Mouse (Mus musculus) bone marrow macrophage, adult 2 months (primary cell): Measurements from ENCODE around the gene Plppr1. TPM values are rescaled to one million over a fixed set of nuclear protein-coding genes. Genes with fewer than 3 reads are reported as not detected.

Experiments used
- H3K27ac ChIP-seq: 2 replicates; pipeline ENCODE4 v1.5.1; 2012; ENCODE audit warnings: low read depth, low read length; ENCODE audit not compliant: insufficient read depth
- H3K4me1 ChIP-seq: 2 replicates; pipeline ENCODE4 v1.6.1; 2012; ENCODE audit warnings: low read length; ENCODE audit not compliant: control insufficient read depth, insufficient read depth
- H3K4me3 ChIP-seq: 2 replicates; pipeline ENCODE4 v1.5.1; 2012; ENCODE audit warnings: mild to moderate bottlenecking, low read length, moderate library complexity; ENCODE audit not compliant: insufficient read depth
- CTCF ChIP-seq: IDR thresholded peaks from 2 replicates; pipeline ENCODE4 v1.5.1; 2012; ENCODE audit warnings: low read depth, mild to moderate bottlenecking, low read length, moderate library complexity
- POLR2A ChIP-seq: IDR thresholded peaks from 2 replicates; pipeline ENCODE4 v1.6.1; 2012; ENCODE audit warnings: mild to moderate bottlenecking, low read depth, low read length, borderline replicate concordance
- polyA plus RNA-seq: library from polyadenylated mRNA; stranded (reverse); fragments of >200 nt; gene quantifications from 2 replicates; pipeline ENCODE4 v1.2.4, GENCODE M21; 2012; ENCODE audit not compliant: missing spikeins, insufficient read depth, insufficient read length

Gene Plppr1
- polyA plus RNA-seq, 1 experiment: not detected

DNA sequence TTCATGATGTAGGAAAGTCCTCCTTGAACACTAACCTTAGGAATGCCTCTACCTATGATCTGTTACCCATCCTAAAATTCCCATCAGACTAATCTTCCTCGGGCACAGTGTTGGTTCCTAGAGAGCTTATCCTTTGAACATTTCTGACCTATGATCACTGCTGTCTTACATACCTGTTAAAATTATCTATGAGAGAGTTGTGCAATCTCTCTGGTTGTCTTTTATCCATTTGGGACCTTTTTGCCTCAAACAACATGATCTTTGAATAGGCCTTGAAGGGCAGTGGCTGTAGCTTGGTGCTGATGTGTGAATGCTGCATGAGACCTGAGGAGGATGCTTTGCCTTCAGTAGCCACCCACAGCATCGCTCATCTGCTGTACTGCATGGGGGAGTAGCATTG lies 119.0 kb downstream of the Plppr1 start:
- Histone ChIP-seq H3K27ac (no peak overlapping the region), H3K4me1 (no peaks in the 10 kb centered on the region), H3K4me3 (no peak overlapping the region)
- TF ChIP-seq POLR2A: no peak
- no peak for TF ChIP-seq CTCF

DNA sequence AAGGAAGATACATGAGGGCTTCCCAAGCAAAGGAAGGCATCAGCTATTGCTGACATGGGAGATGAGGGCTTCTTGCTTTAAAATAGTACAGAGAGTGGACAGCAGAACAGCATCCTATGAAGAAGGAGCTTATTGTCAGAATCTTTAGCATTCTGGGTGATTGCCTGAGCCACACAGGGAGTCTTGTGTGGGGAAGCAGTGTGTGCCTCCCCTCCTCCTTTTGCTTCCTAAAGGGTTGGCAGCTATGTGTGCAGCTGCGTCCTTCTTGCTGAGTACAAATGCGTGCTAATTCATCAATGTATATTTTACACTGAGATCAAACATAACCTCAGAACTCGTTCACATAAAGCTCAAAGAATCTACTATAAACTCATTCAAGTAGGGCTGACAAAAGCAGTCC lies 119.8 kb downstream of the Plppr1 start:
- H3K4me3 ChIP-seq: no peak overlapping the region
- TF ChIP-seq CTCF (no peak), POLR2A (no peak)
- H3K27ac ChIP-seq: no peak overlapping the region

DNA sequence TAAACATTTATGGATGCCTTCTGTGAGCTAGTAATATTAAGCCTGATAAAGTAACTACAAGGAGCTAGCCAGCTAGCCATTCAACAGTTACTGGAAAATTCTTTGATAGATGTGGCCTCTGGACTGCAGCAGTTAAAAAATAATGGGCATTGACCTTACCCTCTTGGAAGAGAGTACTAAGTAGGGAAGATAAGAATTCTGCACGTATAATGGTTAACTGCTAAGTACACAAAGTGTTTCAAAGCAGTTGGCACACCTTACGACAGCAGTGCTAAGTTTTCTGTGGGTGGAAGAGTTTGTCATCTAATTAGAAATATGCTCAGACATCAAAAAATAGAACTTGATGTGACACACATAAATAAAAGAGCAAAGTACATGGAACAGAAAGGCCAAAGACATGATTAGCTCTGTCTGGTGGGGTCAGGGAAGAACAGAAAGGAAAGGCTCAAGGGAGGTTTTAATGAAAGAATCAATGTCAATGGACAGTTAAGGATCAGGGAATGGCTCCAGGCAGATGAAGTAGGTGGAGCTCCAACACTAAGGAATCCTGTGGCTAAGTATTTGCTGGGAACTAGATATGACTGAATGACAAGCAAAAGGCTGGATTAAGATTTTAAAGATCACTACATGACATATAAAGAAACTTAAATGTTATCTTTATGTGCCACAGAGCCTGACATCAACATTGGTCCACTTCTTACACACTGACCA lies 120.6 kb downstream of the Plppr1 start:
- no peak overlapping the region for H3K4me3 ChIP-seq
- no peak for TF ChIP-seq CTCF
- TF ChIP-seq POLR2A: no peak
- H3K27ac ChIP-seq: no peak overlapping the region
- H3K4me1 ChIP-seq: no peaks in the 10 kb centered on the region

More for the DNA sequence above, 119.8 kb downstream of the Plppr1 start:
- H3K4me1 ChIP-seq: no peaks in the 10 kb centered on the region

DNA sequence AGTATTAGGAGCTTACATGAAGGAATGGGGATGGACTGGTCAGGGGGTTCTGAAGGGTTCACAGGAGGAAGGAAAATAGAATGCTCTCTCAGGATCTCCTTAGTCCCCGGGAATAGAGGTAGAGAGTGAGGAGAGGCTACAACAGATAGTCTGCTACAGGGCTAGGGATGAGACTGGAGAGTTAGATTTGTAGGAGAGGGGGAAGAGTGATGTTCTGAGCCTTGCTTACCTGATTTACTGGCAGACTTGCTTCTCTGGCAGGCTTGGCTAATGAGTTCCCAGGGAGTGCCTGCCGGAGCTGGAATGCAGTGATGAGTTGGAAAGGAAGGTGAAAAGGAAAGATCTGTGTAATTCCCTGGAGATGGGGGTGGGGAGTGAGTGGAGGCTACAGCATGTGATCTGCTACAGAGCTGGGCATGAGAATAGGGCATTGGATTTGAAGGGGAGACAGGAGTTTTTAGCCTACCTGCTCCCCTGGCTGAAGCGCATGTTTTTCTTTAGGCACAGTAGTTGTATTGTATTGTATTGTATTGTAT lies 131.0 kb downstream of the Plppr1 start:
- Histone ChIP-seq H3K4me1 (no peaks in the 10 kb centered on the region), H3K4me3 (no peak overlapping the region), H3K27ac (no peak overlapping the region)
- TF ChIP-seq CTCF (no peak), POLR2A (no peak)

DNA sequence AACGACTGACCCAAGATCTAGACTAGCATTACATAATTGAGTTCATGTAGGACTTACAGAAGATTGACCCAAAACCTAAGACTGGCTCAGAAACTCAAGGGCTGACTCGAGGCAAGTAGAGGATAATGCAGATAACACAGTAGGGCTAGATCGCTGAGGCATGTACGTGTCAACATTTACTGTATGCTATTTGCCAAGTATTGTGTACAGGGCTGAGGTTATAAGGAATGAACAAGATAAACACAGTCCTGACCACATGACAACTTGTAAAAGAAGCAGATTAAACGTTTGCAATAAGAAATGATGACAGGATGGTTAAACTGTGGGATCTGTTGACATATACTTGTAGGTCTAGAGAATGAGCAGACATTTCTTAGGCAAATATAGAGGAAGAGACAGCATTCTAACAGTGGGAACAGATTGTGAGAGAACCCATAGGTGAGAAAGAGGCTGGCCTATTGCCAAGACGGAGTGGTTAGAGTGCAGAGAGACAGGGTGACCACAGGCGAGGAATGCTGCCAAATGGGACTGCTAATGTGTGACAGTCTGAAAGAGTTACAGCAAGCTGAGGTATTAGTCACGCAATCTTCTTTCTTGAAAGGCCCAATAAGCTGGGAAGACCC lies 138.2 kb downstream of the Plppr1 start:
- H3K4me1 ChIP-seq: no peaks in the 10 kb centered on the region
- no peak overlapping the region for H3K27ac ChIP-seq
- no peak overlapping the region for H3K4me3 ChIP-seq
- TF ChIP-seq CTCF (no peak), POLR2A (no peak)

DNA sequence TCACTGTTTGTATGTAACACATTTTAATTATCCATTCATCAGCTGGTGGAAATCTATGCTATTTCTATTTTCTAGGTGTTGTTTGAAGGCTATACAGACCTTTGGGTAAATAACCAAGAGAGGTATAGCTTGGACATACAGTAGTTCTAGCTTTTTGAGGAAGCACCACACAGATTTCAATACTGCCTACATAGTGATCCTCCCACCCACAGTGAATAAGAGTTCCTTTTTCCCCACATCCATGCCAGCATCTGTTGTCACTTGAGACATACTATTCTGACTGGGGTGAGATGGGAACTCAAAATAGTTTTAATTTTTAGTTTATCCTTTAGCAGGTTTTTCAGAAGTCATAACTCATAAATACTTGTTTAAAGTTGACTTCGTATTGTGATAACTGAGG lies 151.4 kb downstream of the Plppr1 start:
- TF ChIP-seq CTCF (no peak), POLR2A (no peak)
- H3K4me1 ChIP-seq: no peaks in the 10 kb centered on the region
- H3K4me3 ChIP-seq: no peak overlapping the region
- no peak overlapping the region for H3K27ac ChIP-seq

DNA sequence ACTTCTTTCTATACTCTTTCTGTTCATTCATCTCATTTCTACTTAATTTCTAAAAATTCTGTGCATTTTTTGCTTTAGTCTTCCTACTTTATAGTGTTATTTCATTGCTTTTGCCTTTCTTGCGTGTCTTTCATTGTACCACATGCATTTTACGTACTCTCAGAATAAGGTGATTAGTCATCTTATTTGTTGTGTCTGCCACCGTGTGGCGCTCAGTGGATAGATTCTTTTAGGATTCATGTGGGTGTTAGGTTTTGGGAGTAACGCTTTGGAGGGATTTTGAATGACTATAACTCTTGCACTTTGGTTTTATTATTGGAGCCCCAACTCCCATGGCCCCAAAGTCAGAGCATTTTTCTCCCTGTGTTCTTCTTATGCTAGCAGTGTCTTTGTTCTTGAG lies 152.5 kb downstream of the Plppr1 start:
- Histone ChIP-seq H3K4me3 (no peak overlapping the region), H3K4me1 (no peaks in the 10 kb centered on the region), H3K27ac (no peak overlapping the region)
- TF ChIP-seq CTCF: no peak
- TF ChIP-seq POLR2A: no peak

DNA sequence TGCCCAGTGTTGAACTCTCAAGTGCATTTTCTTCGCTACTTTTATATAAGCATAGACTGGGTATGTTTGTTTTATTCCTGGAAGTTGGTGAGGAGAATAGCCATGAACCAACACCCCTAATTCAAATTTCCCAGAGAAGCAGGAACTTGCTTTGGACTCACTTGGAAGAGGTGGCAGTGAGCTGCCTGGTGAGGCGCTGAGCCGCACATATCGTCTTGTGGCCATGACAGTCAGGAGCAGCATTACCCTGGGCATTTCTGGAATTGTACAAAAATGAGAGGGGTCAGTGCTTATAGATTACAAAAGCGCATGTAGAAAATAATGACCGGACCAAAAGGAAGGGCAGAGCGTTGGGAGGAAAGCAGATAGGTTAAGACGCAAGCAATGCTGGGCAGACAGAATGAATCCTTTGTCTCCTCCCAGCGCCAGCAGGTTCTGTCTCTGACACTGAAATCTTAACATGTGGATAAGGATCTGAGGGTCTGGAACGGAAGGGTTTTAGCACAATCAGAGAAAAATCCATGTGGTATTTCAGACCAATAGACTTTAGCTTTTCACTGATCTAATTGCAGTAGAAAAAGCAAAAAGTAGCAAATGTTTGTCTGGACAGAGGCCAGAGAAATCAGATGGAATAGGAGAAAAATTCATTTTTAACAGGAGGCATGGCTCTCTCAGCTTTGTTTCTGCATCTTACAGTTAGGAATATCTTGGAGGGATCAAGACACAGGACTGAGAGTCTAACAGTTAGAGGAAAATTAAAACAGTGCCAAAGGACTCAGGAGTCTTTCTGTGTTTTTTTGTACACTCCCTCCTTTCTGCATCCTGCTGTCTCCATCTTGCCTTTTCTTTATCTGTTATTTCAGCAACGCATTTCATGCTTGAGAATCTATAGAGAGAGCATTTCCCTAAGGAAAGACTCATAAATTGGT lies 153.8 kb downstream of the Plppr1 start:
- TF ChIP-seq POLR2A (no peak), CTCF (no peak)
- no peaks in the 10 kb centered on the region for H3K4me1 ChIP-seq
- no peak overlapping the region for H3K4me3 ChIP-seq
- H3K27ac ChIP-seq: no peak overlapping the region

DNA sequence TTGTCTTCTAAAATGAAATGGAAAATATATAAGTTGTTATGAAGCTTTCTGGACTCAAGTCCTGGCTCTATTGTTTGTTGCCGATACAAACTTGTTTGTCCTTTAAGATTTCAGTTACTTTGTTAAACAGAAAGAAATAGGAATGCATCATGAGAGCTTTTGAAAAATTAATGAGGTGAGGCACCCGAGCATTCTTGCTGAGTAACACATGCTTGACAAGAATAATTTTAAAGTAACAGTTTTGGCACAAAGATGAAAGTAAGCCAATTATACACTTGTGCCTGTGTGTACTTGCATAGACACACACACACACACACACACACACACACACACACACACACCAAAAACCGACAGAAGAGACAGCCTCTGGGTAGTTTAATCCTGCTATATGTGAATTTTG lies 155.3 kb downstream of the Plppr1 start:
- TF ChIP-seq CTCF (no peak), POLR2A (no peak)
- Histone ChIP-seq H3K27ac (no peak overlapping the region), H3K4me3 (no peak overlapping the region), H3K4me1 (no peaks in the 10 kb centered on the region)

DNA sequence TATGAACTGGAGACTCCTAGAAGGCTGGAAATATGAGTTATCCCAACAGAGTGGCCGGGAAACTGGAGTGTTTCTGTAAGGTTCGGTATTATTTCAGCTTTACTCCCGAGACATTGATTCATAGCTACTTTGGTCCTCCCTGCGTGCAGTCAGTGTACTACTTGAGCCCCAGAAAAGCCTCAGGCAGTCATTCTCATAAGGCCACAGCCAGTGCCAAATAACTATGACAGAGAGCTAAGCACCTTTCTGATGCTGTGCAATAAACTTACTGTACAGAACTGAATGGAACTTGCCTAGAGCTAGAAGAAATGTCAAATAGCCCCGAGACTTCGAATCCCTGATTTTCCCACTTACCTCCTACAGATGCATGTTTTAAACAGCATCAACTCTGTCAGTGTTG lies 164.4 kb downstream of the Plppr1 start:
- TF ChIP-seq CTCF (no peak), POLR2A (no peak)
- Histone ChIP-seq H3K27ac (no peak overlapping the region), H3K4me1 (no peaks in the 10 kb centered on the region), H3K4me3 (no peak overlapping the region)
